Mouse (Mus musculus) heart, adult 2 months (tissue): ENCODE measurements around the gene Kcne2.

Experiments used
- CTCF ChIP-seq: fragments of 200-600 bp; IDR thresholded peaks from 2 replicates; pipeline ENCODE4 v1.8.1; 2022; ENCODE audit warnings: antibody characterized with exemption, mild to moderate bottlenecking, moderate library complexity
- POLR2A ChIP-seq: fragments of 200-500 bp; IDR thresholded peaks from 2 replicates; pipeline ENCODE4 v1.6.1; 2011; ENCODE audit warnings: mild to moderate bottlenecking, low read depth, low read length, control low read depth; ENCODE audit not compliant: insufficient read depth

DNA sequence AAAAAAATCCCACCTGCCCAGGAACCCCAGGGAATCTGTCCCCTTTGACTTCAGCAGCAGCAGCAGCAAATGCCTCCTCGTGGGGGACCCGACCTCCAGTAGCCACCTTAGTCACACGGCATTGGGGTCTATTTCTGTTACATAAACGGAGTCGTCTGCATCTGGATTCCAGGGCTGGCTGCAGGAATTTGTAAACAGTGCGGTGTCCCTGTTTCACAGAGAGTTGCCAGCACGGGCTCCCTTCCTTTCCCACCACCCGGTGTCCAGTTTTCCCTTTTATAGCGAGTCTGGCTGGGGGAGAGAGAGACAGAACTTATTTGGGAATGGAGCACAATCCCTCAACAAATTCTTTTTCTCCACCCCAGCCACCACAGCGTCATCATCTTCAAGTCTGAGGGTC, 7.1 kb upstream of the Kcne2 start:
- TF ChIP-seq CTCF (no peak), POLR2A (no peak)
